Mouse (Mus musculus): ENCODE data around the gene Spen. TPM values are rescaled to one million over a fixed set of nuclear protein-coding genes. Genes with fewer than 3 reads are reported as not detected.

Gene Spen
- polyA plus RNA-seq, 1 experiment, result 13.0 TPM

- Histone ChIP-seq H3K27ac (ENCODE audit: insufficient read depth, low read length) (no peak within 1 kb of the TSS), H3K4me3 (ENCODE audit: insufficient read depth, low read length) (peak within 1 kb of the TSS; percentile 61), H3K4me1 (ENCODE audit: control insufficient read depth, insufficient read depth, low read length) (0 out of 2 replicates have a peak, but pooled peaks cover 4% of the 10 kb centered on the region)
- TF ChIP-seq POLR2A (IDR thresholded peaks at IDR 0.05; ENCODE audit: extremely low read depth, insufficient read depth, low read length) (peak; percentile 29; the same call in 1 of the 2 replicates), CTCF (IDR thresholded peaks at IDR 0.05; ENCODE audit: extremely low read depth, insufficient read depth, low read length) (no peak)
These were observed 93.7 kb downstream of the Spen start, which contains the start of gene Zbtb17 for GRCm38 (mm10) chr4:141444451-141445327. Gene Zbtb17 (plus strand): TSS chr4:141444654.

DNA sequence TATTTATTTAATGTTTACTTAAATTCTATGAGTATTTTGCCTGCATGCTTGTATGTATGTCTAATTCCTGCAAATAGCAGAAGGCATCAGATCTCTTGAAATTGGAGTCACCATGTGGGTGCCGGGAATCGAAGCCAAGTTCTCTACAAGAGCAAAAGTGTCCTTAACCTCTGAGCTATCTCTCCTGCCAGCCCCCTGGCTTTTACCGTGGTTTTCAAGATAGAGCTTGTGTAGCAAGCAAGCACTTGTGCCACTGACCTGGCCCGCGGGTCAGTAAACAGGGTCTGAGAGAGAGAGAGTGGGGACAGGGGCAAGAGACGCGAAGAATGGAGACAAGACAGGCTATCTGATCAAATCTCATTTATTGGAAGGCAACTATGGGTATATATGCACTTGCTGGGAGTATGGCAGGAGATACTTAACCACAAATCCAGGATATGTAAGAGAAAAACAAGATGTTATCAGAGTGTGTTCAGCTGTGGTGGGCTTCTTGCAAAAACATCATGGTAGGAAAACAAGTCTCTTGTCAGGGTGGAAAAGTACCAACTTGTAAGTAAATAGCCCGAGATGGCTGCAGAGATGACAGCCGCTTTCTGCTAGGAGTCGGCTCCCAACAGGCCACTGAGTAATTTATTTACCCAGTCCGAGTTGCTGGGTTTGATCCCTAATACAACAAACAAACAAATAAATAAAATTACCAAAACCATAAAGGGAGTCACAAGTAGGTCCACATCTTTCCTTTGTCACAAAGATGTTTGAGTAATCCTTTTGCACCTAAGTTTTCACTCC lies 94.6 kb downstream of the Spen start:
- TF ChIP-seq POLR2A (IDR thresholded peaks at IDR 0.05; ENCODE audit: extremely low read depth, insufficient read depth, low read length) (no peak), CTCF (IDR thresholded peaks at IDR 0.05; ENCODE audit: extremely low read depth, insufficient read depth, low read length) (no peak)
- Histone ChIP-seq H3K4me1 (ENCODE audit: control insufficient read depth, insufficient read depth, low read length) (0 out of 2 replicates have a peak, but pooled peaks cover 4% of the 10 kb centered on the region), H3K4me3 (ENCODE audit: insufficient read depth, low read length) (peak overlapping the region; percentile 61), H3K27ac (ENCODE audit: insufficient read depth, low read length) (no peak overlapping the region)

- no peaks in the 10 kb centered on the region for H3K4me1 ChIP-seq (ENCODE audit: control insufficient read depth, insufficient read depth, low read length)
- H3K27ac ChIP-seq (ENCODE audit: insufficient read depth, low read length), result no peak overlapping the region
- no peak overlapping the region for H3K4me3 ChIP-seq (ENCODE audit: insufficient read depth, low read length)
- no peak for TF ChIP-seq POLR2A (IDR thresholded peaks at IDR 0.05; ENCODE audit: extremely low read depth, insufficient read depth, low read length)
- TF ChIP-seq CTCF (IDR thresholded peaks at IDR 0.05; ENCODE audit: extremely low read depth, insufficient read depth, low read length), result no peak
These were observed 97.5 kb downstream of the Spen start for GRCm38 (mm10) chr4:141440877-141441276.

DNA sequence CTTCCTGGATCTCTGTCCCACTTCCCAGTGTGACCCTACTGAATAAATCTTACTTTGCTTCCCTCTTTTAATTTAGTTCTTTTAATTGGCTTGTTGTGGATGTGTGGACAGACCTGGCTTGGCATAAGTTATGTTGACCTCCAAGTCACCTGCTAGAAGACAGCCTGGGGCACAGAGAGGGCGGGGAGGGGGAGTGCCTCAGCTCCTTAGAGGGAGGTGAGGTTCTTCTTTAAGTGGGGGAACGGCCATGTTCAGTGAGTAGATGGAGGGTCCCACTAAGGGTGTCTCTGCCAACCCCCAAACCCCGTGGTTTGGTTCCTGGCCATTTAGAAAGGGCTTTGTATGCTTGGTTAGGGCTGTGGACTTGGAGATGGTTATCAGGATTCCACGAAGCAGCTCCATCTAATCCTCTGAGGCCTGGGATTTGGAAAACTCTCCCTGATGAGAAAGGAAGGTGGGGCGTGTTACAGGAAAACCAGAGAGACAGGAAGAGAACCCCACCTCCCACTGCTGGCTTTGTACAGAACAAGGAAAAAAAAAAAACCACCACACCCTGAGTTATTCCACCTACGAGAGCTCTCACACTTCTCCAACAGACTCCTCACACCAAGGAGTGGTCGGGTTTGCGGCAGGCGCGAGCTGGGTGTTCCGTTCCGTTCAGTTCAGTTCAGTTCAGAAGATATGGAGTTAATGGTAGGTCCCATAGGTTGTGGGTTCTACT lies 99.2 kb downstream of the Spen start:
- TF ChIP-seq POLR2A (IDR thresholded peaks at IDR 0.05; ENCODE audit: extremely low read depth, insufficient read depth, low read length) (0 out of 2 replicates have a peak, but pooled peaks have one; percentile 16), CTCF (IDR thresholded peaks at IDR 0.05; ENCODE audit: extremely low read depth, insufficient read depth, low read length) (no peak)
- no peak overlapping the region for H3K27ac ChIP-seq (ENCODE audit: insufficient read depth, low read length)
- H3K4me3 ChIP-seq (ENCODE audit: insufficient read depth, low read length), result no peak overlapping the region
- no peaks in the 10 kb centered on the region for H3K4me1 ChIP-seq (ENCODE audit: control insufficient read depth, insufficient read depth, low read length)

DNA sequence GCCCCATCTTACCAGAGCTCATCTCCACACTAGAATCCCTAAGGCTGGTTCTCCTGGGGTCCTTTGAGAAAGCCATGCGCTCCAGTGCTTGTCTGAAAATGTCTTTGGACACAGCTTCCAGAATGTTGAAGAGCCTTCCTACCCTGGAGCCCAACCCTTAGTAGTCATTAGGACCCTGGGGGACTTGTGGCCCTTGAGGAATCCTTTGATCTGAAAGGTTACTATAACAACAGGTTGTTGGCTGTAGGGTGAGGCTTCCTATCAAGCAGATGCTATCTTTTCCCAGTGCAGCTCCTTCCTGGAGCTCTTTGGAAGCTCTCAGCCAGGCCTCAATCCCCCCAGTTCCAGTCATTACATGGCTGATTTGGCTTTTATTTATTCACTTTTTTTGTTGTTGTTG lies 102.4 kb downstream of the Spen start, which contains the start of gene Srarp:
Gene Srarp (minus strand): TSS at position 132 of the 400 bp plus-strand sequence.
- TF ChIP-seq POLR2A (IDR thresholded peaks at IDR 0.05; ENCODE audit: extremely low read depth, insufficient read depth, low read length) (0 out of 2 replicates have a peak, but pooled peaks have one; percentile 10), CTCF (IDR thresholded peaks at IDR 0.05; ENCODE audit: extremely low read depth, insufficient read depth, low read length) (no peak)
- Histone ChIP-seq H3K27ac (ENCODE audit: insufficient read depth, low read length) (0 out of 2 replicates have a peak within 1 kb of the TSS, but pooled peaks have one; percentile 70), H3K4me3 (ENCODE audit: insufficient read depth, low read length) (peak within 1 kb of the TSS; percentile 30; the same call in 1 of the 2 replicates), H3K4me1 (ENCODE audit: control insufficient read depth, insufficient read depth, low read length) (no peaks in the 10 kb centered on the region)

GRCm38 (mm10) chr4:141433191-141433590 lies 105.2 kb downstream of the Spen start:
- Histone ChIP-seq H3K4me1 (ENCODE audit: control insufficient read depth, insufficient read depth, low read length) (no peaks in the 10 kb centered on the region), H3K4me3 (ENCODE audit: insufficient read depth, low read length) (no peak overlapping the region), H3K27ac (ENCODE audit: insufficient read depth, low read length) (no peak overlapping the region)
- no peak for TF ChIP-seq CTCF (IDR thresholded peaks at IDR 0.05; ENCODE audit: extremely low read depth, insufficient read depth, low read length)

DNA sequence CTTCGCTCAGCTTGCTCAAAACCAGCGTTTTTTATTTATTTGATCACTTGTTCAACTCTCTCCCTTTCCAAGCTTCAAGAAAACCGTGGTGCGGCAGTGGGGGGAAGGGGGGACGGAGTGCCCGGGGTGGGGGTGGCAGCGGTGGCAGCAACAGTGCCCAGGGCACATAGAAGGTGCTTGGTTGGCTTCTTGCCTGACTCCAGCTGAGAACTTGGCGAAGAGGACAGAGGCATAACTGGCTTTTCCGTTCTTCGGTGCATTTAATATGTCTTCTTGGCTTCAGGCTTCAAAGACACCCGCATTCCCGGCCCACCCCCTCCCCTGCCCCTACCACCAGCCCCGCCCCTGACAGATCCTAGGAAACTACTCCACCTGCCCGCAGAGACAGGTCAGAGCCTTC lies 105.7 kb downstream of the Spen start:
- Histone ChIP-seq H3K4me3 (ENCODE audit: insufficient read depth, low read length) (no peak overlapping the region), H3K27ac (ENCODE audit: insufficient read depth, low read length) (no peak overlapping the region), H3K4me1 (ENCODE audit: control insufficient read depth, insufficient read depth, low read length) (no peaks in the 10 kb centered on the region)
- TF ChIP-seq CTCF (IDR thresholded peaks at IDR 0.05; ENCODE audit: extremely low read depth, insufficient read depth, low read length) (no peak), POLR2A (IDR thresholded peaks at IDR 0.05; ENCODE audit: extremely low read depth, insufficient read depth, low read length) (no peak)

DNA sequence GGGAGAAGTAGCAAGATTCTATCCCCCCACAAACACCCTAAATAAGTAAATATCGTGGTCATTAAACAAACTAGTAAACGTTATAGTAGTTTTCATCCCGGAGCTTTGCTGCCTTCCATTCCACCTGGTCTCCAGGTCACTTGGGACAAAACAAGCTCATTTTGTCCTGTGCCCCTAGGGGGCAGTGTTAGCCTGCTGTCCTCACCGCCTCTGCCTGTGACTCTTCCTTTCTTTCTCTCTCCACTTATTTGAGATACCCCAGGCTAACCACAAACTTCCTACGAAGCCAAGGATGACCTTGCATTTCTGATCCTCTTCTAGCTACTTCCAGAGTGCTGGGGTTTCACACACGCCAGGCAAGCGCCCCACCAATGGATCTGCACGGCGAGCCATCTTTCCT lies 107.4 kb downstream of the Spen start:
- H3K4me1 ChIP-seq (ENCODE audit: control insufficient read depth, insufficient read depth, low read length), result no peaks in the 10 kb centered on the region
- H3K4me3 ChIP-seq (ENCODE audit: insufficient read depth, low read length), result no peak overlapping the region
- no peak overlapping the region for H3K27ac ChIP-seq (ENCODE audit: insufficient read depth, low read length)
- TF ChIP-seq CTCF (IDR thresholded peaks at IDR 0.05; ENCODE audit: extremely low read depth, insufficient read depth, low read length) (peak; percentile 86), POLR2A (IDR thresholded peaks at IDR 0.05; ENCODE audit: extremely low read depth, insufficient read depth, low read length) (no peak)

GRCm38 (mm10) chr4:141429847-141430246 lies 108.5 kb downstream of the Spen start:
- Histone ChIP-seq H3K4me3 (ENCODE audit: insufficient read depth, low read length) (no peak overlapping the region), H3K4me1 (ENCODE audit: control insufficient read depth, insufficient read depth, low read length) (peaks cover under 1% of the 10 kb centered on the region; the same call in 1 of the 2 replicates), H3K27ac (ENCODE audit: insufficient read depth, low read length) (no peak overlapping the region)
- TF ChIP-seq POLR2A (IDR thresholded peaks at IDR 0.05; ENCODE audit: extremely low read depth, insufficient read depth, low read length) (no peak), CTCF (IDR thresholded peaks at IDR 0.05; ENCODE audit: extremely low read depth, insufficient read depth, low read length) (peak; percentile 52)
